Mouse (Mus musculus) megakaryocyte, embryonic 14.5 days (primary cell): ENCODE results near the gene Tenm4.

Experiments used
- FLI1 ChIP-seq: IDR thresholded peaks from 2 replicates; pipeline ENCODE4 v1.6.1; 2012; ENCODE audit warnings: low read length, inconsistent platforms, mixed read lengths
- GATA1 ChIP-seq: IDR thresholded peaks from 3 replicates; pipeline ENCODE4 v1.6.1; 2012; ENCODE audit warnings: mixed read lengths, low read length, inconsistent platforms, borderline replicate concordance

DNA sequence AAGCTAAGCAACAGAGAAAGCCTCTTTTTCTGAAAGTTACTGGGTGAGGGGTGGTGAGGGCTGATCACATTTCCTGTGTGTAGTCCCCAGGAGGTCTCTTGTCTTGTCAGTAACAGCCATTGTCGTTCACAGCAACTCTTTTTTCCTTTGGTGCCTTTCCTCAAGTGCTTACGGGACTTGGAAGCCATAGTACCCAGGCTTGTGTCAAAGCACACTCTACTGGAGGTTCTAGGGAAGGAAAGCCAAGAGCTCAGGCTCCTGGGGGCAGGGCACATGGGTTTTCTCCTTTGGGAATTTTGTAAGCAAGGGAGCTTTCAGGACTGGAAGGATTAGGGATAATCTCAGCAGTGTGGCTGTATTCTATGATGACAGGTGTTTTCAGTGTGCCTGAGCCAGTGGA is 103.4 kb downstream of the Tenm4 start:
- TF ChIP-seq GATA1: no peak
- no peak for TF ChIP-seq FLI1
